16 mouse cellular contexts compared by ENCODE assay signal in the genomic region with DNA sequence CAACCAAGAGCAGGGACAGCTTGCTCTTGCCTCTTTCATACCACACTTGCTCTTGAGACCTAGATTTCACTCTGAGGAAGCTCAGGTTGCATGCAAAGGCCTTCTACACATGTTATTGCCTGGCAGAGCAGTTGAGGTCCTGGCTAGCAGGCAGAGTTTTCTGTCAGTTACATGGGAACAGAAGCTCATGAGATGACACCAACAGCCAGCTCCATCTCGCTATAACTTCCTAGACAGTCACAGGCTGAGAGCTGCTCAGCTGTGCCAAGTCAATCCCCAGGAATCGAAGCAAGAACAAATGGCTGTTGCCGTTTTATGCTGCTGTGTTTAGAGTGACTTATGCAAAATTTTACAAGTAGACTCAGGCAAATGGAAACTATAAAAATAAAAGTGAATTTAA.
"Had no signal": no experiment of that assay in that cellular context is flagged by ENCODE, and none has a peak within 500 bp of the region (broad histone marks: within the 10 kb centered on the region; RNA-seq: fewer than 3 reads in every experiment).

No protein-coding gene starts in this region.

- H3K27ac ChIP-seq: lung, embryonic 15.5 days; macrophage; midbrain, embryonic 13.5 days; midbrain, embryonic 15.5 days; neural tube, embryonic 12.5 days; stomach, embryonic 15.5 days; stomach, postnatal 0 days had no signal

- H3K27me3 ChIP-seq: lung, embryonic 15.5 days; megakaryocyte, embryonic 14.5 days; midbrain, embryonic 13.5 days; midbrain, embryonic 15.5 days; neural tube, embryonic 12.5 days; stomach, embryonic 15.5 days had no signal

- ATAC-seq: lung, postnatal 0 days; midbrain, embryonic 13.5 days; midbrain, embryonic 15.5 days had no signal

- H3K4me1 ChIP-seq: lung, embryonic 15.5 days; megakaryocyte, embryonic 14.5 days; midbrain, embryonic 13.5 days; midbrain, embryonic 15.5 days; neural tube, embryonic 12.5 days; stomach, embryonic 15.5 days had no signal

- DNase-seq: lung, adult 2 months; lung, postnatal 14 days; lung, postnatal 36 days; right cerebral cortex, postnatal 14 days; thymus, adult 2 months; thymus, postnatal 25 days; thymus, postnatal 4 days had no signal

- H3K4me3 ChIP-seq: lung, embryonic 15.5 days; megakaryocyte, embryonic 14.5 days; midbrain, embryonic 13.5 days; midbrain, embryonic 15.5 days; neural tube, embryonic 12.5 days; stomach, embryonic 15.5 days had no signal
